Mouse (Mus musculus) frontal cortex, postnatal 25 days (tissue): ENCODE data around the gene Pik3c2b.
A peak's percentile ranks its signal among the peaks of the same experiment; 100 is the strongest.

Source experiments
- DNase-seq, 2 experiments: peaks; one replicate each; pipeline ENCODE4 v3.0.0; 2022; ENCODE audit warnings: low spot score in 2 of 2

Gene Pik3c2b

GRCm38 (mm10) chr1:133100980-133101798 lies 55.7 kb downstream of the Pik3c2b start:
- peak; percentile 75 to 83 for DNase-seq

- no peak for DNase-seq
Observed at GRCm38 (mm10) chr1:133102108-133102507, 56.6 kb downstream of the Pik3c2b start.

GRCm38 (mm10) chr1:133103315-133103714 lies 57.8 kb downstream of the Pik3c2b start:
- DNase-seq = no peak

GRCm38 (mm10) chr1:133103871-133104270 lies 58.4 kb downstream of the Pik3c2b start:
- DNase-seq = no peak

GRCm38 (mm10) chr1:133116108-133116507 lies 70.6 kb downstream of the Pik3c2b start:
- DNase-seq = no peak

- DNase-seq = no peak
Observed at GRCm38 (mm10) chr1:133118127-133118526, 72.7 kb downstream of the Pik3c2b start.

GRCm38 (mm10) chr1:133118844-133119243 lies 73.4 kb downstream of the Pik3c2b start:
- DNase-seq = no peak

- DNase-seq = no peak
Observed at GRCm38 (mm10) chr1:133119931-133120712, 74.7 kb downstream of the Pik3c2b start.

GRCm38 (mm10) chr1:133121246-133121645 lies 75.8 kb downstream of the Pik3c2b start:
- DNase-seq = no peak

- no peak for DNase-seq
Observed at GRCm38 (mm10) chr1:133124137-133124536, 78.7 kb downstream of the Pik3c2b start.

GRCm38 (mm10) chr1:133125640-133126364 lies 80.3 kb downstream of the Pik3c2b start:
- DNase-seq = no peak

- no peak for DNase-seq
Observed at GRCm38 (mm10) chr1:133126365-133126740, 80.9 kb downstream of the Pik3c2b start.

- DNase-seq = no peak
Observed at GRCm38 (mm10) chr1:133127328-133127727, 81.9 kb downstream of the Pik3c2b start.

- DNase-seq = no peak
Observed at GRCm38 (mm10) chr1:133129471-133130221, 84.2 kb downstream of the Pik3c2b start.

- DNase-seq = peak; percentile 96 to 98
Observed at GRCm38 (mm10) chr1:133130638-133131560, 85.4 kb downstream of the Pik3c2b start, which contains the start of gene Ppp1r15b. Ppp1r15b (plus strand) TSS chr1:133131143.

- no peak for DNase-seq
Observed at GRCm38 (mm10) chr1:133131561-133131905, 86.1 kb downstream of the Pik3c2b start.

GRCm38 (mm10) chr1:133131936-133132335 lies 86.5 kb downstream of the Pik3c2b start:
- DNase-seq = no peak

GRCm38 (mm10) chr1:133132388-133133326 lies 87.2 kb downstream of the Pik3c2b start:
- no peak for DNase-seq

GRCm38 (mm10) chr1:133133425-133133824 lies 88.0 kb downstream of the Pik3c2b start:
- no peak for DNase-seq
